Mouse (Mus musculus) heart, adult 18-20 months (tissue): Measurements from ENCODE around the gene Nr1h5. TPM values are rescaled to one million over a fixed set of nuclear protein-coding genes. Genes with fewer than 3 reads are reported as not detected.

Experiments
- DNase-seq, 2 experiments: peaks; one replicate each; pipeline ENCODE4 v3.0.0; 2021 to 2022; ENCODE audit warnings: mixed read lengths in 1 of 2
- long read RNA-seq, 2 experiments: library from polyadenylated mRNA; stranded (forward); transcript quantifications; one replicate each; pipeline ENCODE4 v2.0.0; 2021
- total RNA-seq, 2 experiments: library from RNA; stranded (reverse); gene quantifications; 2 replicates each; pipeline ENCODE4 v1.2.3; 2021

The Nr1h5 gene
- total RNA-seq = not detected
- long read RNA-seq, experiment 1 = 0 reads
- long read RNA-seq, experiment 2 = 0 reads

GRCm38 (mm10) chr3:102964033-102964432 lies at the start of gene Nr1h5:
Gene Nr1h5, minus strand, starts transcription at chr3:102964133.
- DNase-seq = no peak

- DNase-seq = no peak
Measured at GRCm38 (mm10) chr3:103001595-103001994, 37.7 kb upstream of the Nr1h5 start.

GRCm38 (mm10) chr3:102997591-102997990 lies 33.7 kb upstream of the Nr1h5 start:
- no peak for DNase-seq

DNA sequence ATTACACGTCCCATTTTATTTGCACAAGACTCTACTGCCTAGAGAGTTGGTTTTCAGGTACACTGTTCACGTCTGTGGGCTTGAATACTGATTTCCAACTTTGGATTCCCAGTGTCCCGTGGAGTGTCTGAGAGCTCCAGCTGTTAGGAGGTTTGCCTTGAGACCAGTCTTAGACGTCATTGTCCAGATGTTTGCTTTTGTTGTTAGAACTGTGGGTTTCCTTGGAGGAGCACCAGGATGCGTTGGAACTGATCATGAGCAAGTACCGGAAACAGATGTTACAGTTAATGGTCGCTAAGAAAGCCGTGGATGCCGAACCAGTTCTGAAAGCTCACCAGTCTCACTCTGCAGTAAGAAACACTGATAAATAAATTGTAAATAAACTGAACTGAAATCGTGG lies 33.1 kb upstream of the Nr1h5 start:
- DNase-seq = peak; percentile 35 to 46

DNA sequence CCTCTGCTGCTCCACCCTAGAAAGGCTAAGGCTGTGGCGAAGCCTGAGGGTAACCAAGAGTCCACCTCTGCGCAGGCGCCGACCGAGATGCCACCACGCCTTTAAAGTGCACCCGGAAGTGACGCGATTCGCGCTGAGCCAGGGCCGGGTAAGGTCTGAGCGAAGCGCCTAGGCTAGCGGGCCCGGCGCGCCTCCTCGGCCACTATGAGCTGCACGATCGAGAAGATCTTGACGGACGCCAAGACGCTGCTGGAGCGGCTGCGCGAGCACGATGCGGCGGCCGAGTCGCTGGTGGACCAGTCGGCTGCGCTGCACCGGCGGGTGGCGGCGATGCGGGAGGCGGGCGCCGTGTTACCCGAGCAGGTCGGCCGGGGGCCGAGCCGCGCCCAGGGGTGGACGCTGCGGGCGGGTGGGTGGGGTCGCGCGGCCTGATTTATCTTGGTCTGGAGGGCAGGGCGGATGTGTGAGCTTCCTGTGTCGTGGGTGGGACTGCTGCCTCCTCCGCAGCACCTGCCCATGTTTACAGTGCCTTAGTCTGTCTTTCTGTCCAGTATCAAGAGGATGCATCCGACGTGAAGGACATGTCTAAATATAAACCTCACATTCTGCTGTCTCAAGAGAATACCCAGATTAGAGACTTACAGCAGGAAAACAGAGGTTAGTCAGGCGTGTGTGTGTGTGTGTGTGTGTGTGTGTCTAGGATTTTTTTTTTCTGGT lies 31.8 kb upstream of the Nr1h5 start, which contains the start of gene Sike1:
Sike1 (plus strand) TSS at position 104 of the 717 bp plus-strand sequence.
- peak; percentile 97 to 98 for DNase-seq

- no peak for DNase-seq
Measured at GRCm38 (mm10) chr3:102995233-102995604, 31.3 kb upstream of the Nr1h5 start.

DNA sequence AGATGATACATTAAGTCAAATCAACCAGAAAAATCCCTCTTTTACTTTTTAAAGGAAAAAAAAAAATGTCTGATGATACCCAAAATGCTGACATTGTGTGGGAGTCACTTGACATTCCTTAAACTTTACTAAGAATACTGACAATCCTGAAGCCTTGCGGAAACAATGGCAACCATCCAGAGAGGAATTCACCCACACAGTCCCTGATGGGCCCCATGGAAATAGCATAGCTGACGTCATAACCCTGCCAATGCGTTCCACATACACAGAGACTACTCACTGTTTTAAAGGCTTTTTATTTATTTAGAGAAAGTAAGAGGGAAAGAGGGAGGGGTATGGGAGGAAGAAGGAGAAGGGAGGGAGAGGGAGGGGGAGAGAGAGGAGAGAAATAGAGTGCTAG lies 29.0 kb upstream of the Nr1h5 start:
- no peak for DNase-seq

- no peak for DNase-seq
Measured at GRCm38 (mm10) chr3:102991041-102991440, 27.1 kb upstream of the Nr1h5 start.

DNA sequence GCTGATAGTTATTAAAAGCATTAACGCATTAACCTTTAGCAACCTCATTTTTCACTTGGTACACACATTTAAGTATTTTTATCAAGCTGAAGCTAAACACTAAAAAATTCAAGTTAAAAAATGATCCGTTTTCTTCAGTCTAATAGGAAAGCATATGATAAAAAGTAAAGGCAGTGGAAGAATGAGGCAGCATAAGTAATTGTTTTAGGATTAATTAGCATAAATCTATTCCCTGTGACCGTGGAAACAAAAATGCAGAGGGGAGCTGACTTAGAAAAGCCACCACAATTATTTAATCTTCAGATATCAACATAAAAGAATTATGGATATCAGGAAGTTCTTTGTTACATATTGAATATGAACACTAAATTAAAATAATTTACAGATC lies 16.4 kb upstream of the Nr1h5 start:
- DNase-seq = no peak

GRCm38 (mm10) chr3:102979550-102980348 lies 15.8 kb upstream of the Nr1h5 start:
- no peak for DNase-seq

DNA sequence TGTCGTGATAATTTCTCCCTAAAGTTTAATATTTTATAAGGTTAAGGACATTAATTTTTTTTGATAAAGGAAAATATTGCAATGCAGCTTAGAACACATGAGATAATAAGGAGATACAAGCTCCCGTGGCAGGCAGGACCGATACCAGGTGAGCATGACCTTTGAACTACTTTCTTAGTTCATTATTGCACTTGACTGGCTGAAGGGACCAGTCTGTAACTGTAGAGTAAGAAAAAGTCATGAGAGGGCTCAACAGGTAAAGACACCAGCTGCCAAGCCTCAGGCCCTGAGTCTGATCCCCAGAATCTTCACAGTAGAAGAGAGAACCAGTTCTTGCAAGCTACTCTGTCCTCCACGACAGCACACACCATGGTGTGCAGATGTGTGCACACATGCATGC lies 13.0 kb upstream of the Nr1h5 start:
- DNase-seq = no peak

- DNase-seq = no peak
Measured at GRCm38 (mm10) chr3:102970508-102970907, 6.6 kb upstream of the Nr1h5 start.

DNA sequence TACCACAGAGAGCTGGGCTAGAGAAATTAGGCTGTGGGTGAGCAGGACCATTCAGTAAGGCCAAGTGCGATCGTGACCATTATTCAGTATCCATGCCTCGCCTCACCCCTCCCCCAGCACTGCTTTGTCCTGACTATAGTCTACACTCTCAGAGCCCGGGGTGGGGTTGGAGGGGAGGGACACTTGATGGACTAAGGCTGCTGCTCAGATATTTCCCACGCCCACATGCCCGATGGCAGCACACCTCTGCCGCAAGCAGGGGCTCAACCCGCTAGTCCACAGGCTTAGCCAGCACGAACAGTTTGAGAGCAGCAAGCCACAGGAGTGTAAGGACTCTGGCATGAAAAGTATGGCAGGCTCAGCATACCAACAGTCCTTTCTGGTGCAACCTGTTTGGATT lies 6.1 kb upstream of the Nr1h5 start:
- DNase-seq = no peak

- no peak for DNase-seq
Measured at GRCm38 (mm10) chr3:102955596-102955995, 8.3 kb downstream of the Nr1h5 start.

GRCm38 (mm10) chr3:102955143-102955542 lies 8.8 kb downstream of the Nr1h5 start:
- DNase-seq = no peak

GRCm38 (mm10) chr3:102954476-102954875 lies 9.5 kb downstream of the Nr1h5 start:
- no peak for DNase-seq

DNA sequence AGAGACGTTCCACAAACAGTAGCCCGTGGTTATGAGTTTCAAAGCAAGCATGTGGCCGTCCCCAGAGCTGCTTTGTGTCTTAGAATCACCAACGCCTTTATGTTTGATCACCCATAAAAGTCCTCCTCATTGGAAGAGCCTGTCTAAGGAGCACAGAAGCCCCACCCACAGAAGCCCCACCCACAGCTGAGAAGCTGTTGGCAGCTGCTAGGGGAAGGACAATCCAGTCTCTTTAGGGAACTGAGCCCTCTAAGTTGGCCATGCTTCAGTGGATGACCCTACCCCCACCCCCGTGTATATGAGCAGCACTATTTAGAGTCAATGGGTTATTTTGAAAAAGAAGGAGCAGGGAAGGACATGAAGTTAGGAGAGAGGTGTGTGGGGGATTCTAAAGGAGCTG lies 17.1 kb downstream of the Nr1h5 start:
- no peak for DNase-seq

DNA sequence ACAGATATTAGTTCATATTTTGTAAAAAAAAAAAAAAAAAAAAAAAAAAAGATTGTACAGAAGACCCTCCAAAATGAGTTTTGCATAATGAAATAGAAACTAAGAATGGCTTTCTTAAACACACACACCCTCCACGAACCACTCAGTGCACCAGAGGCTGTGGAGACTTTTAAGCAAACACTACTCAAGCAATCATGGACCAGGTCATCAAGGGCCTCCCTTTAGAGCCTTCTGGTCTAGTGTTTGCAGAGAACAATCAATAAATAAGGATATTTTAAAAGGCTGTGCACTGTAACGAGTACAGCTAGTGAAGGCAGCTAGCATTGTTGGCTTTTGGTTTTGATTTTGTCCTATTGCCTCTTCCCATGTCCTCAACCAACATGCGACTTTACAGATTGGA lies 17.6 kb downstream of the Nr1h5 start:
- no peak for DNase-seq

DNA sequence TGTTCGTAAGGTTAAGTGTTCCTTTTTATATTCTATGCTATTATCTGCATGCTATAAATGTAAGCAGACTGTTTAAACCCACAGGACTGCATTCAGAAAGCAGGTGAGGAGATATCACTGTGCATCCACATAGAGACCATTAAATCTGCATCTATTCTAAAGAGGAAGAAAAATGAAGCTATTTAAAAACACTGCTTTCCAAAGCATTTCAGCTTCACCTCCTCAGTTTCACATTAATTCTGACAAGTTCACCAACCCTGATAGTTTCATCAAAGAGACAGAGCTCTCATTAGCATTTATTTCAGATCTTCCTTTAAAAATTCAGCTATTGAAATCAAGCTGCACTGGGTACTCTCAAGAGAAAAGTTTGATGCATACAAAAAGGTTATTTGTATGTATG lies 25.8 kb downstream of the Nr1h5 start:
- DNase-seq = no peak

- no peak for DNase-seq
Measured at GRCm38 (mm10) chr3:102935451-102936354, 28.2 kb downstream of the Nr1h5 start, which contains the start of gene Sycp1. Gene Sycp1, minus strand, starts transcription at chr3:102936100.

DNA sequence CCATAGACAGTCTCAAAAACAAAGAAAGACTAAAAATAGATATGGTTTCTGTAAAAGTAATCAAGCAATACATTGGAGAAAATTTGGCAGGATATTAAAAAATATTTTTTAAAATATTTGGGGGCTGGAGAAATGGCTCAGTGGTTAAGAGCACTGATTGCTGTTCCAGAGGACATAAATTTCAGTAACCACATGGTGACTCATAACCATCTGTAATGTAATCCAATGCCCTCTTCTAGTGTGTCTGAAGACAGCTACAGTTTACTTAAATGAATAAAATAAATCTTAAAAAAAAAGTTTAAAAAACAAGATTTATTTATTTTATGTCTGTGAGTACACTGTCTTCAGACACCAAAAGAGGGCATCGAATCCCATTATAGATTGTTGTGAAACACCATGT lies 64.8 kb downstream of the Nr1h5 start:
- DNase-seq = no peak
